Mouse (Mus musculus) lung, postnatal 0 days (tissue): ENCODE measurements around the gene Ptprb.

Experiments
- CTCF ChIP-seq: IDR thresholded peaks from 2 replicates; pipeline ENCODE4 v1.5.1; 2016; ENCODE audit warnings: antibody characterized with exemption, mild to moderate bottlenecking
- EP300 ChIP-seq: IDR thresholded peaks from 2 replicates; pipeline ENCODE4 v1.6.1; 2016; ENCODE audit warnings: antibody characterized with exemption, mild to moderate bottlenecking, control low read depth

DNA sequence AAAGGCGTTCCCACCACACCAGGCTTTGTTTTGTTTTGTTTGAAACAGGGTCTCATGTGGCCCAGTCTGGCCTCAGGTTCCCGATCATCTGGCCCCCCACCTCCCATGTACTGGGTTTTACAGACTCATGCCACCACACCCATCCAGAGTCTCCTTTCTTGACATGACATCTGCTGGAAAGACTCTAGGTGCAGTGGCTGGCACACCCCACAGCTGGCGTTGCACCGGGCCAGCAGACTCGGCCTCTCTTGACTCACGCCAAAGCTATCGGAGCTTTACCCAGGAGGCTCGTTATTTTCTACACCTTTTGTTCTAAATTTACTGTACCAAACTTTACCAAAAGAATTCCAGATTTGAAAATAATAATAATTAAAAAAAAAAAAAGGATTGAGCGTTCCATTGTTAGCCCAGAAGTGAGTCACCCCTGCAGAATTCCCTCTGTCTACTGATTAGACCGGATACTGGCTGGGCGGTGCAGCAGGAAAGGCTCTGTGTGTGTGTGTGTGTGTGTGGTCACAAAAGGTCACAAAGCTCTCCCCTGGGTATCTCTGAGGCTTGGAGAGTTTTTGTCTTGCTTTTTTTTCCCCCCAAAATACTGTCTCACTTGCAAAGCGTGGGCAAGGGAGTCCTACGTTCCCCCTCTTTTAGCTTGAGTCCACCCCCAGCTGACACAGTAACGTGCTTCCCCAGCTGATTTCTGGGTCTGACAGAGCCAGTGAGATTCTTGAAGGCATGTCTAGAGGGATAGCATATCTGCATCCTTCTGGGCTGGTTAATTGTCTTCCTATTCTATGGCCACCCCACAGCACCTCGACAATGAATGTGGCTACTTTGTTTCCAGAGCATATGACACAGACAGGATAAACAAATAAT is 8.5 kb upstream of the Ptprb start:
- TF ChIP-seq CTCF (no peak), EP300 (peak; percentile 95)
